Mouse (Mus musculus): Measurements from ENCODE around the gene Enox1.

Gene Enox1

DNA sequence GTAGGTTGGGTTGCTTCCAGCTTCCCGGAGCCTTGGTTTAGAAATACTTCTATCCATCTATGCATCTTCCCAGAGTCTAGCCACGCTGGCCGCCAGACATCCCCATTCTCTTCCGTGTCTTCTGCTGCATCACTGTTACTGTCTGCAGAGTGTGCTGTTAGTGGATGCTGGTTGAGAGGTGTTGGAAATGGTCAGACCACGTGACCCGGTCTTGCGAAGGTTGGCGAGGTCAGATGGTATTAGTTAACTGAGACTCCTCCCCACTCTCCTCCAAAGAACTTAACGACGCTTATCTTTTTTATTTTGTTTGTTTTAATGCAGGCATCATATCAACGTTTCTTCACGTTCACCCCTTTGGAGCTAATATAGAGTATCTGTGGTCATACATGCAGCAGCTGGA is 550.7 kb downstream of the Enox1 start:
- no peak for DNase-seq

DNA sequence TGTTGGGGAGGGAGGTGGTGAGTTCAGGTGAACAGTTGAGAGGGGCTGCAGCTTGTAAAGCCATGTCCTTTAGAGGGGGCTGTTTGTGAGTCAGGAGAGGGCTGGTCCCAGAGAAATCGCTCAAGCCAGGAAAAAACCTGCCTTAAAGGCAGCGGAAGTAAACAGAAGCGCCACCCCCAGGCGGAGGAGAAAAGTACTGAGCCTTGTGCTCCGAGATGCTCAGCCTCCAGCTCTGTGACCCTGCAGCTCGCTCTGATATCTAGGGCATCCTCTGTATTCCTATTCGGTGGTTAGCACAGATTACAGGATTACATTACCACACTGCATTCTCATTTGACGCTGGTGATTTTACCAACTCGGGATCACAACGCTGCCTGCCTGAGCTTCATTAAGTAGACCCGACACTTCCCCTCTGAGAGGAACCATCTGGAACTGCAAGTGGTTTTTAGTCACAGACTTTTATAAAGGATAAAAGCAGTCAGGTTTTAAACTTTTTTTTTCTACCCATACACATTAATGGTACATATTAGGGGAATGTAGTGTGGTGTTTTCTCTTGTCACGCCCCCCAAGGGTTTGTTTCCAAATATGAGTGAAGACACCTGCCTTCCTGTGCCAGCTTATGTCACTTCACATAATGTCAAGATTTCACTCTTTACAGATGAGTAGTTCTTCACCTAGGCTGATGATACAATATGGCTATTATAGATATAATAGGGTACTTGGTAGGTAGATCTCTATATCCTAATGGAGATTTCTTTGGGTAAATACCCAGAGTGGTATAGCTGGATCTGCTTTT is 552.0 kb downstream of the Enox1 start:
- DNase-seq, result no peak

DNA sequence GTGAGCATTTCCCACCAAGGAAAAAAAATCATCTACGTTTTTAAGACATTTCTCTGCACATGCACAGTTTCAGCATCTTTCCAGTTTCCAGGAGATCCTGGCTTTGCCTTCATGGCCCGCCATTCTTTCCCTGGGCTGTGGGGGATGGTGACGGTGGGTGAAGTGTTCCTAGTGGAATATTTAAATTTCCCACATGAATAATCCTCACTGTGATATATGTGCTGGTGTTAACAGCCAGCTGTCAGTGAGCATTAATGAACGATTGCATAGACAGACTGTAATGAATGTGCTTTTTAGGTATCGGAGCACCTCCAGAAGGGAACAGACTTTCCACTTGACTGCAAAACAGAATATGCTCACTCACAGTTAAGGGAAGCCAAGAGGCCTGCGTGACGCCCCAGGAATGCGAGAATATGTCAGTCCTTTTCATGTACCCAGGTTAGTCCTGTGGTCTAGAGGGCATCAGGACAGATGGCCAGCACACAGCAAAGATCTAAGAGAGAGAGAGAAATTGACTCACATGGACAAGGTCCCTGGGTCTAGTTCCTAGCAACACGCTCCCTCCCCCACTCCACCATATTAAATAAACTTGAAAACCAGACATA is 558.5 kb downstream of the Enox1 start:
- DNase-seq, result no peak

DNA sequence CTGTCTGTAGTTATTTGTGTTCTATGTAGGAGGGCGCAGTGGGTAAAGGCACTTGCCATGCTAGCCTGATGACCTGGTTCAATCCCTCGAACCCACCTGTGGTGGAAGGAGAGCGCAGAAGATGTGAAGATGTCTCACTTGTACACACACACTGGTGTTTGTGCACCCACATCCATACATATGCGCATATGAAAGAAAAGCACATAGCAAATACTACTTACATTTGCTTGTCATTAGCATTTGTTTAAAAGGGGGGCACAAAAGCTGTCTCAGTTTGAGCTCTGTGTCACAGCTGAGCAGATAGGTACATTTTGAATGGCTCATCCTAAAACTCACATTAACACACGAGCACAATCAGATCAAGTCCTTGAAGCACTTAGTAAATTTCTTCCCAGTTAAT is 560.4 kb downstream of the Enox1 start:
- DNase-seq, result no peak

DNA sequence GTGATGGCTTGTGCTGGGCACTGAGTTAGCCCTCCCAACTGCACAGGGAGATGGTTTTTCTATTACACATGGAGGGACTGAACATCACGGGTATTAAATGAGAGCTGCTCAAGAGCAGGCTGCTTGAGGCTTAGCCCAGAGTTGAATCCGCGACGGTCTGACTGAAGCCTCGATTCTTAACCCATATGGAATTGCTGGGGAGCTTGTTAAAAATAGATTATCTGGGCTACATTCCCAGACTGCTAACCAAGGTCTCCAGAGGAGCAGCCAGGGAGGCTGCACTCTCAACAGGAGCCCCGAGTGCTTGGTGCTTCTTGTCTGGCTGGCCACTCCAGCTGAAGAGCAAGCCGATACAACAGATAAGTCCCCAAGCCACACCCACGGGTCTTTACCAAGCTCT is 562.3 kb downstream of the Enox1 start:
- no peak for DNase-seq

DNA sequence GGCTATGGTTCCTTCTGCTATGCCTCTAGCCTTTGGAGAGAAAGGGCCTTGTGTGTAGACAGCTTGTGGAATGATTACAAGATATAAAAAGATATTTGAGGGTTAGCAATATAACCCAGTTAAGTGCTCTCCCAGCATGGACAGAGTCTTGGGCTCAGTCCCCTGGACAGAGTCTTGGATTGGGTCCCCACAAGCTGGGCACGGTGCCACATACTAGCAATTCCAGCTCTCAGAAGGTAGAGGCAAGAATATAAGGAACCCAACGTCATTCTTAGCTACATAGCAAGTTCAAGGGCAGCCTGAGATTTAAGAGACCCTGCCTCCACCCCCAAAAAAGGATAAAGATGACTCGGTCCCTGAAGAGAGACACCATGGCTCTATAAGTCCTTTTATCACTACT is 581.5 kb downstream of the Enox1 start:
- DNase-seq, result no peak

DNA sequence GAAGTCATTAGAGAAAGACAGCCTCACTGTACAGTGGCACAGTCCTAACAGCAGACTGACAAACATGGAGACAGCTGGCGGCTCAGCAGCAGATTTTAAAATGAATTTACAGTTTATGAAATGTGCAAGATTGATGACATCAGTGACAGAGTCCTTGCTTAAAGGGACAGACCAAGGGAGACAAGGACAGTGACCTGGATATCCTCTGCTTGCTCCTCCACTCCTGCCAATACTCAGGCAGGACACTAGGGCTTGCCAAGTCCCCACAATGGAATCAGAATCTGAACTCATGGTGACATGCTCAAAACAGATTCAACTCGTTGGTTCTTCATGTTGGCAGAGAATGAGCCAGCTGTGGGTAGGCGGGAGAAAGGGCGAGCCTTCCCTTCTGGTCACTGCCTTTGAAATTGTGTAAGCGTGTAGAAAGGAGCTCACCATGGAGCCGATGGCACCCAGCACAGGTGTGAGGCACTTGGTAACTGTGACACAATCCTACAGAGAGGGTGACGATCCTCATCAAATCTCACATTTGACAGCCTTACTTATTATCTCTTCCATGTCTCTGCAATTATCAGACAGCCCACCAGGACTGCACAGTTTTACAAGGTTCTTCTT is 582.3 kb downstream of the Enox1 start:
- no peak for DNase-seq

DNA sequence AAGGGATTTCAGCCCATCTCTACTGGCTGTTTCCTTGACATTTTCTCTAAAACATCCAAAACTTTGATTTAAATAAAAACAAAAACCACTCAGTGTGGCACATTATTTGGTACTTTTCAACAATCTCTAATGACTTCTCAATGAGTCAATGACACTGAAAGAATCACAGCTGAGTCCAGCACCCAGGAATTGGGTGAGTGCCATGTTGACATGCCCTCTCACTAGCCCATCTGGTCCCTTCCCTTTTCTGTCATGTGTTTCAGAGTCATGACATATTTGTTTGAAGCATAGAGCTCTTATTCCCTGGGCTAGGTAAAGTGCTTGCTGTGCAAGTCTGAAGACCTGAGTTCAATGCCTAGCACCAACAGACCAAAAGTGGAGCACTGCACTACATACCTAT is 582.8 kb downstream of the Enox1 start:
- DNase-seq, result no peak

DNA sequence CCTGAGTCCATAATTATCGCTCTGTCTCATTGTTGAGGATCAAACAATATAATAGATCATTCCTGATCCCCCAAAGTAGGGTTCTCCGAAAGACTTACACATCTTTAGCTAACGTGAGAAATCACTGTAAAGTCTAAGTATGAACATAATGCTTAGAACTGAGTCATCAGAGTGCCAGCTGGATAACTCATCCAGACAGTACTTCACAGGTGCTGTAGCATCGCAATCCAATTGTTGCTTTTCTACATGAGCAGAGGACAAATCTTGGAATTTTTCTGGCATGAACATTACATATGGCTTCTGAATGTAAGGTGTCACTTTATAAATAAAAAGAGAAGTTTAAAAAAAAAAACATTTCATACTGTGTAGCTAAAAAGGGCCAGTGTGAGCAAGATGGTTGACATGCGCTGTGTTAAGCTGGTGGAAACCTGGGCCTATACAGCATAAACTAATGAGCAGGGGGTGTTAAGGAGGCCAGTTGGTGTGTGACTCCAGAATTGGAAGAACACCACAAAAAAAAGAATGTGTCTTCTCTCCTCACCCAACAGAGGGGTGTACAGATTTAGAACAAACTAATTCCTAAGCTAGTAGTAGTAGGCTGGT is 588.2 kb downstream of the Enox1 start:
- DNase-seq, result no peak

DNA sequence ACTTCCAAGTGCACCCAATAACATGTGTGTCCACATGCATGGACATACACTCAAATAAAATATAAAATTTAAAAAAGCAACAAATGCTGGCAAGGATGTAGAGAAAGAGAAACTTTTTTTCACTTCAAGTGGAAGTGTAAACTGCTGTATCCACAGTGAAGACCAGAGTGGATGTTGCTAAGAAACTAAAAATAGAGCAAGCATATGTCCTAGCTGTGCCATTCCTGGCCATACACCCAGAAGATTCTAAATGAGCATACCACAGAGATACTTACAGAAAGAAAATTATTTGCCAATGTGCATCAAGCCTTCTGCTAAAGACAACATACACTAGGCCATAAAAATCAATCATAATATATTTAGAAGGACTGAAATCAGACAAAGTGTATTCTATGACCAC is 592.4 kb downstream of the Enox1 start:
- DNase-seq, result no peak
